Mouse (Mus musculus) mature B cell (primary cell): ENCODE data around the gene Glod5.

ENCODE experiments used
- in situ Hi-C: fragments of 300-500 bp; cut with MboI; formaldehyde crosslinking; loops from 2 replicates; pipeline ENCODE4 v1.14.3; 2019

Gene Glod5

DNA sequence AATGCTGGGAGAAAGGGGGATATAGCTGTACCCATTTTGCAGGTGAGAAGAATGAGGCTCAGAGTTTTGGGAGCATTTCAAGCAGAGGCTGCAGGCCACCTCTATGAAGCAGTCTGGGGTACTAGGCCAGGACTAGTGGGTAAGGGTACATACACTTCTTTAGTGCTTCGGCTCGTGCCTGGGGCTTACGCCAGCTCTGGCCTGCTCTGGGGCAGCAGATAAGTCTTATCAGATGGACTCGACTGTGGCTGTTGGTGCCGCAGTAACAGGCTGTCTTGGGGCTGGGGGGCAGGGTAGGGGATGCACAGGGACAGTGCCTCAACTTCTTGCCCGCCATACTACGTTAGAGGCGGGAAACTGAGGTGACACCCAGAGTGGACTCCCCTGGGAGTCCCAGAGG is 50.1 kb downstream of the Glod5 start:
- in situ Hi-C loops = no loop called here

DNA sequence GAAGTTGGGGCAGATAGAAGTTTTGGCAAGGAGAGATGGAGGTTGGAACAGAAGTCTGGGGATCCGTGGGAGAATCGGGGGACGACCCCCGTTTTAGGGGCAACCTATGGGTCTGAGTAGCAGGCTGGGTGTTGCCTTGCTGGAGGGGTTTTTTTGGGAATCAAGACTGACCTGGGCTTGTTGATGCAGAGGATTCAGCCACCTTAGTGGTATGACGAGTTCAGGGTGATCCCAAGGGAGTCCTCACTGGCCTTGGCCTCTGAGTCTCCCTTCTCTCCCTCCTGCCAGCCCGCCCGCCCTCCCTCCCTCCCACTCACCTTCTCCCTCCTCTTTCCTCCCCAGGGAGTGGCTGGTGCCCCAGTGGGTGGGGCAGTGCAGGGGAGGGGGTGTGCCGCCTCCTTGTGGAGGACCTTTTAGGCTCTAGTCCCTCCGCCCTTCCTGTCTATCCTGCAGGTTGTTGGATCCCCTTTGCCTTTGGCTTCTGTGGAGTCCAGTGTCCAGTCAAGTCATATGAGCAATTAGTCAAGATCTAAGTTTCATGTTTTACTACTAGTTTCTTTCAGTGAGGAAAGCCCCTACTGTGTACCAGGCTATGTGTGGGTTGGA is 50.6 kb downstream of the Glod5 start:
- in situ Hi-C loops = no loop called here

DNA sequence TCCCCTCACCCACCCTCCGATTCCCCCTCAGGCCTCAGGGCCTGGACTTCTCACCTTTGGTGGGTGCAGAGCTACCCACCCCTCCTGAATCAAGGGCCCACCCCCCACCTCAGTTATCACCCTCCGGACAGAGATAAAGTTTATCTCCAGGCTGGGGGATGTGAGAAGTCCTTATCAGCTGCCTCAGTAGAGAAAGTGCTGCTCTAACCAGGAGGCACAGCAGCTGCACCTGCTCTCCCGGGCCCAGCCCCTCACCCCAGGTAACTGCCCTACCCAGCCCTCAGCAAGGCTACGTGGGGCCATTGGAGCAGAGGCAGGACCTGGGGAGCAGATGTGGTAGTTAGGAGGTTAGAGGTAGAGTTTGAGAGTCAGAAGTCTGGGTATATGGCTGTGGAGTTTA is 52.1 kb downstream of the Glod5 start:
- in situ Hi-C loops = no loop called here

DNA sequence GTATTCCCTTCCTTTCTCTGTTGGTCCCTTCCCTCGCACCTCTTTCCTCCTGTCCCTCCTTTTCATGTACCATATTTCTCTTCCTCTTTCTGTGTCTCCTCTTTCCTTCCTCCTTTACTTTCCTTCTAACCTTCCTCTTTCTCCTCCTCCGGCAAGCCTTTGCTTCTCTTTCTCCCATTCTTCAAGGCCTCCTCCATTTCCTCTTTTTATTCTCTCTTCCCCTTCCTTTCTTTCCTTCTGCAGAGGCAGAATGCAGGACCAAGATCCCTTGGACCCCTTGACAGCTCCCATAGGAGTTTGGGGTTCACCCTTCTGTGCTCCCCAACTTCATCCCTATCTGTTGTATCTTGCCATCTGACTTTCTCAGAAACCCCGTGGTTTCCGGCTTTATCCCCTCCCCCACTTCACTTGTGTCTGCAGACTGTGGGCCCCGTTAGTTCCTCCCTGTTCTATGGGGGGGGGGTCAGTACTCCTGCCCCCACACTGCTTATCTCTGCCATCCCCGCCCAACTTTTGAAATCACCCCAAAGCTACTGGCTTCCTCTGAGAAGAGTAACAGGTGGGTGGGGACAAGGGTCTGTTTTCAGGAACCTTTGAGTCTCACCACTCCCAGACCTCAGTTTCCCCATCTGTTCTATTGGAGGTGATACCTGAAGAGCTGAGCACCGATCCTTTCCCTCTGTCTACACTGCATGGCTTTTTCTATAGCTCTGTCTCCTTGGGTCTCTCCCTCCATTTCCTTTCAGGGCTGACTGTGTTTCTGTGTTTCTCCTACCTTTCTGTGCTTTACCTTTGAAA is 54.3 kb downstream of the Glod5 start:
- in situ Hi-C loops = no loop called here

DNA sequence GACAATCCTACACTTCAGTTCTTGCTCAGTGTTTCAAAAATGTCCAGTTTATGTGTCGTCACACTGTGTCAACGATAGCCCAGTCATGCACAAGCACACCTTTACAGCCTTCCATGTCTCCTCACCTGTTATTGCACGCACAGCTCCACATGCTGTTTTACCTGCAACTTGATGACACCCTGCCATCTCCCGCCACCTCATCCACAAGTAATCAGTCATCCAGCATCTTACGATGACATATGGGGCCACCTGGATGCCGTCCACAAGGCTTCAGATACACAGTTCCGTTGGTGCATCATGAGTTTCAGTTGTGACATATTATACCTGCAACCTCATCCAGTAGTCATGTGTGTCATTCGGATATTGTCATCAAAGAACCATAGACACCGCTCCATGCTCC is 59.4 kb downstream of the Glod5 start:
- in situ Hi-C loops = no loop called here
